Mouse (Mus musculus): Measurements from ENCODE around the gene Plxna2. TPM values are rescaled to one million over a fixed set of nuclear protein-coding genes. Genes with fewer than 3 reads are reported as not detected.

The Plxna2 gene
- polyA plus RNA-seq, 1 experiment, result 9.7 TPM

DNA sequence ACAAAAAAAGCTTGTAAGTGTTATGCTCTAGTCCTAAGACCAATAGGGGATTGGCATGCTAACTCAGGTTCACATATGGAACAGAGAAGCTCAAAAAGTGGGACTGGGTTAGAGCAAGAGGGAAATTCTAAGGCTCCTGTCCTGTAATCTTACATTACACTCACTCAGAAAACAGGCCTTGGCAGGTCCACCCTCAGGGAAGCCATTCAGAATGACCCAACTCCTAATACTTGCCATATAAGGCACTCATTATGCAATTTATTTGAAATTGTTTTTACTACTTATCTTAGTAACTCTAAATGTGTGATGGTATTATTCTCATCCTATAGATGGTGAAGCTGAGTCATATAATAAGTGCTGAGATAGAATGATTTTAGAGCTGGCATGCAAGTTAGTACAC lies 146.9 kb downstream of the Plxna2 start:
- no peak for DNase-seq (ENCODE audit: low spot score)

DNA sequence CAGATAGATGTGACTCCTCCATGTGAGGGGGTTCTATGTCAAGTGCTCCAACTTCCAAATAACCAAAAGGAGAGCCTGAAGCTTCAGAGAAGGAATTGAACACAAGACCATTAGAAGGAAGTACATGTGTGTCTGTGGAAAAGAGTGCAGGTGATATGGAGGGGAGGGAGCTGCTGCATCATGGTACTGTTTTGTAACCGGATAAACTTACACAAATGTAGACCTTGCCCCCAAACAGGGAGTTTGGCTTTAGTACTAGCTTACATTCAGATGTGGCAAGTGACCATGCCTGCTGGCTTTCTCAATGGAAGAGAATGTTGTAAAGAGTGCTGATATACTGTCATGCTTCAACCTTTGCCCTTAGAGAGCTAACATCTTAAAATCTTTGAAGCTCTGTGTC lies 150.8 kb downstream of the Plxna2 start:
- DNase-seq (ENCODE audit: low spot score), result no peak

GRCm38 (mm10) chr1:194772053-194772452 lies 154.0 kb downstream of the Plxna2 start:
- DNase-seq (ENCODE audit: low spot score), result no peak

DNA sequence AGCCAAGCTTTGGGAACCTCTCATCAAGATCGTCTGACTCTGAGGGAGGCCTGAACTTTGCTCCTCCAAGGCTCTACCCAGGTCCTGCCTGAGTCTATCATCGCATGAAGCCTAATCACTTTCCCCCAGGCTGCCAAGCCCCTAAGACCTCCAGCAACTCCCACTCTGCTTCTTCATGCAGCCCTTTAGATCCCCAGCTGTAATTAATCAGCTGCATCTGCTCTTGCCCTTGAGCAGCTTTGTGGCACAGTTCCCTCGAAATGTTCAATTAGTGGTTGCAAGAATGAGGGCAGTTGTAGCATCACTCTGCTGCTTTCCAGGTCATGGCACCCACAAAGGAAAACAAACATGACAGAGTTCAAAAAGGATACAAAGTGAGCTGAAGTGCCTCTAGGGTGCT lies 155.9 kb downstream of the Plxna2 start:
- DNase-seq (ENCODE audit: low spot score), result no peak

GRCm38 (mm10) chr1:194774350-194774749 lies 156.3 kb downstream of the Plxna2 start:
- no peak for DNase-seq (ENCODE audit: low spot score)

GRCm38 (mm10) chr1:194774754-194775153 lies 156.7 kb downstream of the Plxna2 start:
- no peak for DNase-seq (ENCODE audit: low spot score)

GRCm38 (mm10) chr1:194775656-194776374 lies 157.8 kb downstream of the Plxna2 start:
- no peak for DNase-seq (ENCODE audit: low spot score)

DNA sequence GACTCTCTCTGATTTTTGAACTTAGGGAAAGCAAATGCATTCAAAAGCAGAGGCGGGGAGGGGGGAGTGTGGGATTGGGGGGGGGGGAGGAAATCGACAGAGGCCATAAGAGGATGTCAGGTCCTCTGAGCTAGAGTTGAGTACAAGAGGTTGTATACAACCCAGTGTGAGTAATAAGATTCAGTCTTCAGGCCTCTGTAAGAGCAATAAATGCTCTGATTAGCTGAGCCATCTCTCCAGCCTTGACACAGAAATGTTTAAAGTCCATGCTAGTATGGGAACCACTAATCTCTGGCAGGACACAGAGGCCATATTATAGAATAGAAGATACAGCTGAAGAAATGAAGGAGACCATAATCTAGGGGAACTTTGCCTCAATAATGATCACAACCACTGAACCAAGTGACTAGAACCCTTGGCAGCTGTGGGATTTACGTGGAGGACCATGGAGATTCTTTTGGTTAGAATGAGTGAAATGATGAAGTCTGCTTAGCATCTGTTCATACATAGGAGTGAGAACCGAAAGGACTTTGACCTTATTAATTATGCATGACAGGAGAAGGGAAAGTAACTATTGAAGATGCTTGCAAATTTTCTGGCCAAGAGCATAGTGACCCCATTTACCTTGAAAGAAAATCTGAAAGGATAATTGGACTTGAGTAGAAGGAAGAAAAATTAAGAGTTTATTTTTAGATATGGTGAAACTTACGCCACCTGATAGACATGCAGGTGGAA lies 158.7 kb downstream of the Plxna2 start:
- no peak for DNase-seq (ENCODE audit: low spot score)

GRCm38 (mm10) chr1:194777608-194778007 lies 159.6 kb downstream of the Plxna2 start:
- DNase-seq (ENCODE audit: low spot score), result no peak

GRCm38 (mm10) chr1:194780392-194780791 lies 162.4 kb downstream of the Plxna2 start:
- DNase-seq (ENCODE audit: low spot score), result no peak

DNA sequence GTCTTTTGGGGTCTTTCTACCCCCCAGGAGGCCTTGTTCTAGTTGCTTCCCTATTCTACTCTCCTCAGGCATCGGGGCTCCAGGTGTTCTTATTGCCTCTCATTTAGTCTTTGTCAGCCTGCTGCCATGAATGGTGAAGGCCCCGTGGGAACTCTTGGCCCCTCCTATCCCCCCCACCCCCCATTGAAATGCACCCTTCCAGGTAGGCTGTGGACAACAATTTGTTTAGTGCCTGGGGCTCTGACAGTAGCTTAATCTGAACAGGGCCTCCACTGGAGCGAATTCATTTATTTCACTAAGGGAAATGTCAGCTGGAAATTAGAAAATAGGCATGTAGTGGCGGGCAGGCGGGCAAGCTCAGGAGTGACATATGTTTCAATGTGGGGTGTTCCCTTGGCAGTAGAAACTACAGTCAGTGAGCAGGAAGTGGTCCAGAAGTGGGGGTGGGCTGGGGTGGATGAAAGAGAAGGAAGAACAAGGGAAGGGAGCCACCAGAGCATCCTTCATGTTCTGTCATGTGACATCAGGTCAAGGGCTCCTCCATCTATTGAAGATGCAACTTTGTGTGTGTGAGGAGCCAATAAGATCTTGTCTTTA lies 162.9 kb downstream of the Plxna2 start:
- no peak for DNase-seq (ENCODE audit: low spot score)

- no peak for DNase-seq (ENCODE audit: low spot score)
These were observed 163.5 kb downstream of the Plxna2 start for GRCm38 (mm10) chr1:194781556-194781955.

GRCm38 (mm10) chr1:194782325-194782724 lies 164.3 kb downstream of the Plxna2 start:
- no peak for DNase-seq (ENCODE audit: low spot score)

DNA sequence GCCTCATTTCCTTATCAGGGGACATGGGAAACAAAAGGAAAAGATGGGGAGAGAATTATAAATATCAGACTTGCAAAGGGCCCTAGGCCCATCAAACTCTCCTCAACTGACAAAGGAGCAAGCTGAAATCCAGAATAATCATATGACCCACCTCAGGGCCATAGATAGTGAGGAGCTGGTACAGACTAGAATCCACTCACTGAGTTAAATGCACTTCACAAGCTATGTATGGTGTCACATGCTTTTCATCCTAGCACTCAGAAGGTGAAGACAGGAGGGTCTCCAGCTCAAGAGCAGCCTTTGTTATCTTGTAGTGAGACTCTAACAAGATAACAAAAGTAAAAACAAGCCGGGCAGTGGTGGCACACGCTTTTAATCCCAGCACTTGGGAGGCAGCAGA lies 169.6 kb downstream of the Plxna2 start:
- DNase-seq (ENCODE audit: low spot score), result no peak

DNA sequence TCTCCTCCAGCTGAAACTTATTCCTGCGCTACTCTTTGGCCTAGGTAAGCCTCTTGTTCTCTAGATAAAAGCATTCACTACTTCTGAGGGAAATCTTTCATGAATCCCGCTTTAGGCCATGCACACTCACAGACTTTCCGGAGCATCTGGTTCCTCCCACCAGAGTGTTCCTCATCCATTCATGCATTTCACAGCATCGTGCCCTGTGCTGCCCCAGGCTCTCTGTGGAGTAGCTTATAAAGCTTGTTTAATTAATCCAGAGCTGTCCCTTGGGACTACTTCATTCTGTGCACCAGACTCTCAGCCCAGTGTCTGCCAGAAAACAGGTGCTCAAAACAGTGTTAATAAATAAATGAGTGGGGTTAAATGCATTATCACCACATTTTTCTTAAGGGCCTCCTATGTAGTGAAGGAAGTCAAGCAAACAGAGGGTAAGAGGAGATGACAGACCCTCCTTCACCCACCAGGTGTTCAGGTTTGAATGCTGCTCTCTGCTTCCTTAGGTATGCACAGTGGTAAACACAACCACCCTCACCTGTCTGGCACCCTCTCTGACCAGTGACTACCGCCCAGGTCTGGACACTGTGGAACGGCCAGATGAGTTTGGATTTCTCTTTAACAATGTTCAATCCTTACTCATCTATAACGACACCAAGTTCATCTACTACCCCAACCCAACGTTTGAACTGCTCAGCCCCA lies 175.4 kb downstream of the Plxna2 start:
- no peak for DNase-seq (ENCODE audit: low spot score)

- DNase-seq (ENCODE audit: low spot score), result no peak
These were observed 177.3 kb downstream of the Plxna2 start for GRCm38 (mm10) chr1:194795316-194795715.

DNA sequence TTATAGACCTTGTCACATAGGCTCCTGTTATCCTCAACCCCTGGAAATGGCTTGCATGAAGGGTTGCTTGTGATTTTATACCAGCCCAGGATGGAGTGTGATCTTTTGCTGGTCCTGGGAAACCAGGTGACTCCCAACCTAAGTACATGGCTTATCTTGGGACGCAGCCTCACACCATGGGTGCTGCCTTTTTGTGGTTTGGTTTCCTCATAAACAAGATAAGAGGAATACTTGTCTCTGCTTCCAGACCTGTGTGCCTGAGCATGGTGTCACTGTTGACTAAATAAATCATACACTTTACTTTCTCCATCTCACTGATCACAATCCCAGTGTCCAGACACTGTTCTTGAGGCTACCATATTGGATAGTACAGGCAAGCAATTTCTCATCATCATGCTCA lies 179.8 kb downstream of the Plxna2 start:
- DNase-seq (ENCODE audit: low spot score), result no peak

DNA sequence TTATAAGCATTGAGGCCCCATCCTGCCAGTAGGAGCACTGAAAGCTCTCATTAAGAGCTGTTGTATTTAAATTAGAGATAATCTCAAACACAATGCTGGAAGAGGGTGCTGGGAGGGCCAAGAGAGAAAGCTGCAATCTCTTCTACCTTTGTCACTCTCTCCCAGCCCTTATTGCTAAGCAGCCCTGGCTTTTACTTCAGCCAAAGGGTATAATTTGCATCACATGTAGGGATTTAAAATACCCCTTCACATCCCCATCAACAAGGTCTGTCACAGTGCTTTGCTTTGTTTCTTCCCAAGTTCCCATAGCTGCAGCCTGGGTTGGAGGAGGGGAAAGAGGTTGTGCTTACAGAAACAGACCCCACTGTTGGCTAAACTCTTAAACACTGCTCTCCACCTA lies 180.5 kb downstream of the Plxna2 start:
- DNase-seq (ENCODE audit: low spot score), result no peak

DNA sequence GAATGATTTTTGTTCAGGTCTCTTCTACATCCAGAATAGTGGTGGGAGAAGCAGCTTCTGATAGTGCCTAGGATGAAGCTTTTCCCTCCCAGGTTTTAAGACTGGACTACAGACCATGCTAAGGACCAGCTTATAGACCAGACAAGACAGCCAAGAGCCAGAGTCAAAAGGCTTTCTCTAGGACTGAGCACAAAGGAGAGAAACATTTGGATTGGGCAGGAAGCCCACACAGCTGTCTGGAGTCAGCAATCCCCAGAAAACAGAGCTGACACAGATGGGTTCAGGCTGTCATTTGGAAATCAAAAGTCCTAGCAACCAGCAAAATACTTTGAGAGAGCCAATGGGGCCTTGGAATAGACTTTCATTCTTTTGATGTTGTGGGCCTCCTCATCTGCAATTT lies 190.2 kb downstream of the Plxna2 start:
- DNase-seq (ENCODE audit: low spot score), result no peak

DNA sequence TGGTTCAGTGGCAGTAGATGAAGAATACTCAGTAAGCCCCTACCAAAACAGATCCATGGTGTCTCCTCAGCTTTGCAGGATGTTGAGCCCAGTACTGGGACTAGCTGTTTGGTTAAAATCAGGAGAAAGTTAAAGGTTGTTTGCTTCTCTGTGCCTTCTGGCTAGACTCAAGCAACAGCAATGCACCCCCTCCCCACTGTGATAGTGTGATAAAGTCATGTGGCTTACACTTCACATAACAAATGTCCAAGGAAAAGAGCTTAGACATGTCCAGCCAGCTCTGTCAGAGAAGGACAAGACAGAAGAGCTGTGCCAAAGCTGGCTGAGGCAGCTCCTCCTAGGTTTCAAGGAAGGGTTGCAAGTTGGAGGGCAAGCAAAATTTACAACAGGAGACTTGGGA lies 190.7 kb downstream of the Plxna2 start:
- DNase-seq (ENCODE audit: low spot score), result no peak

DNA sequence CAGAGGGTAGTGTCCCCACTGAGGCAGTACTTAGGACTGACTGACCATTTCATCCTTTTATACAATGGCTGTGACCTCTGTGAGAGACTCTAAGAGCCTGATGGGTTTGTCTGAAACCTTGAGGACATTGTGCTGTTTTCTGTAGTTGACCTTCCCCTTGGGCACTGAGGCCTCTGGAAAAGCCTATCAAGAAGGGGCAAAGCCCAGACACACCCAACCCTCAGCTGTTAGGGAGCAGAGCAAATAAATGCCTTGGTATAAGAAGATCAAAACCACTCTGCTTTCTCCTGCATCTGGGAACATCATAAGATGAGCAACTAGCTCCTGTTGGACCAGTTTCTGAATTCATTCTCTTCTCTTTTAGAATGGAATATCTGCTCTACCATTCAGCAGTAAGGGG lies 191.6 kb downstream of the Plxna2 start:
- DNase-seq (ENCODE audit: low spot score), result no peak

GRCm38 (mm10) chr1:194814187-194814586 lies 196.2 kb downstream of the Plxna2 start:
- DNase-seq (ENCODE audit: low spot score), result no peak
